8 mouse cellular contexts compared by ENCODE assay signal in the genomic region with DNA sequence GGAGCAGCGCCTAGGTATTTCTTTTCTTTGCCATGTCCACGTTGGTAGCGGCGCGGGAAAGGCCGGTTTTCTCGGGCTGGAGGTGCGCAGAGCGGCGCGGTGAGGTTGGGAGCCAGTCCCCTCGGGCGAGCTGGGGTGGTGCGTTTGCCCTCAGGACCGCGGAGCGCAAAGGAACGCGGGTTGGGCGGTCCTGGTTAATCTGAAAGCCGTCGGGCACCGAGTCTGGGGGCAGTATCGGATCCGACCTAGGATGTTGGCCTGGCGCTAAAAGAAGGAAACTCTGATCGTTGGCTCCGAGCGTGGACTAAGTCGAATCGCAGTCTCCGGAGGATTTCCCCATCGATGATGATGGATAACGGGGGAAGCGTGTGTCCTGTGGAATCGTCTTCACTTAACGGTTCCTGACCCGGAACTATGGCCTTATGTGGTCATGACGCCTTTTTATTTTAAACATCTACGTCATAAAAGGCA. TPM values are rescaled to one million over a fixed set of nuclear protein-coding genes. Genes with fewer than 3 reads are reported as not detected.
DNase-seq lines count a peak whose midpoint lies in the region; ATAC-seq and TF ChIP-seq lines count a peak whose summit lies in the region.
"Not testable (repeated sequence)": the region's sequence is repeated elsewhere in the genome, so short reads cannot be mapped to it uniquely, and the experiment has no call there.

No protein-coding gene starts in this region.

- H3K4me2 ChIP-seq in heart, embryonic 15.5 days = peak overlapping the region; percentile 58
- peak overlapping the region; percentile 62 for H3K4me2 ChIP-seq in liver, embryonic 12.5 days
- H3K4me2 ChIP-seq in midbrain, embryonic 13.5 days (replicated peaks) = peak overlapping the region; percentile 50
- peak overlapping the region; percentile 40; the same call in 1 of the 2 replicates for H3K4me2 ChIP-seq in stomach, embryonic 16.5 days (ENCODE audit: low read depth, low read length)

- peak overlapping the region; percentile 47; the same call in 1 of the 2 replicates for H3K27ac ChIP-seq in heart, embryonic 15.5 days
- H3K27ac ChIP-seq in kidney, adult 2 months (ENCODE audit: insufficient read depth, low read depth, low read length); liver, embryonic 12.5 days; stomach, embryonic 16.5 days (ENCODE audit: low read length): not testable (repeated sequence)
- peak overlapping the region; percentile 58; the same call in 1 of the 2 replicates for H3K27ac ChIP-seq in midbrain, embryonic 13.5 days

- H3K27me3 ChIP-seq in E14TG2a.4 (ENCODE audit: insufficient read depth, low read length); heart, embryonic 15.5 days; kidney, adult 2 months (replicated peaks; ENCODE audit: control insufficient read depth, insufficient read depth, low read length); liver, embryonic 12.5 days (replicated peaks); midbrain, embryonic 13.5 days; stomach, embryonic 16.5 days (ENCODE audit: control insufficient read depth, insufficient read depth, low read length): not testable (repeated sequence)

- peak overlapping the region; percentile 74 for H3K4me3 ChIP-seq in E14TG2a.4 (replicated peaks; ENCODE audit: low read length)
- peak overlapping the region; percentile 54 for H3K4me3 ChIP-seq in heart, embryonic 15.5 days
- peak overlapping the region; percentile 48 for H3K4me3 ChIP-seq in kidney, adult 2 months (ENCODE audit: insufficient read depth, low read depth, low read length)
- peak overlapping the region; percentile 51 for H3K4me3 ChIP-seq in liver, embryonic 12.5 days
- H3K4me3 ChIP-seq in midbrain, embryonic 13.5 days (replicated peaks) = peak overlapping the region; percentile 45
- peak overlapping the region; percentile 45 for H3K4me3 ChIP-seq in stomach, embryonic 16.5 days (replicated peaks; ENCODE audit: low read length)

- not testable (repeated sequence) for TF ChIP-seq POLR2A in kidney, adult 2 months (IDR thresholded peaks at IDR 0.05; ENCODE audit: low read depth, low read length)

- not testable (repeated sequence) for H3K9me3 ChIP-seq in E14TG2a.4 (ENCODE audit: low read length); heart, embryonic 15.5 days (replicated peaks); liver, embryonic 12.5 days (replicated peaks); midbrain, embryonic 13.5 days; stomach, embryonic 16.5 days (replicated peaks; ENCODE audit: control insufficient read depth, low read length)

- not testable (repeated sequence) for H3K4me1 ChIP-seq in E14TG2a.4 (replicated peaks; ENCODE audit: low read depth, low read length); heart, embryonic 15.5 days (replicated peaks); kidney, adult 2 months (ENCODE audit: control insufficient read depth, insufficient read depth, low read length); liver, embryonic 12.5 days; midbrain, embryonic 13.5 days (replicated peaks); stomach, embryonic 16.5 days (ENCODE audit: control insufficient read depth, insufficient read depth, low read length)

- ATAC-seq in erythroblast, adult 5-6 weeks (replicated peaks; ENCODE audit: low FRiP score, poor library complexity, severe bottlenecking) = peak; percentile 92
- ATAC-seq in heart, embryonic 15.5 days (replicated peaks; ENCODE audit: insufficient number of reproducible peaks, insufficient read depth, low FRiP score, low read depth) = peak; percentile 75
- peak; percentile 91 for ATAC-seq in liver, embryonic 12.5 days
- ATAC-seq in midbrain, embryonic 13.5 days = peak; percentile 89
- peak; percentile 88 for ATAC-seq in stomach, embryonic 16.5 days (ENCODE audit: insufficient read depth, low FRiP score)

- not testable (repeated sequence) for TF ChIP-seq CTCF in E14TG2a.4 (conservative IDR thresholded peaks at IDR 0.05; ENCODE audit: low read length); kidney, adult 2 months (conservative IDR thresholded peaks at IDR 0.05; ENCODE audit: insufficient read depth, insufficient read length, low read depth, low read length)

- peak overlapping the region; percentile 58 for H3K9ac ChIP-seq in heart, embryonic 15.5 days
- H3K9ac ChIP-seq in liver, embryonic 12.5 days = peak overlapping the region; percentile 50; the same call in 1 of the 2 replicates
- peak overlapping the region; percentile 53 for H3K9ac ChIP-seq in midbrain, embryonic 13.5 days (replicated peaks)
- peak overlapping the region; percentile 55; the same call in 1 of the 2 replicates for H3K9ac ChIP-seq in stomach, embryonic 16.5 days (ENCODE audit: low read length)

- H3K36me3 ChIP-seq in E14TG2a.4 (ENCODE audit: insufficient read depth, low read length); heart, embryonic 15.5 days; kidney, adult 2 months (ENCODE audit: control insufficient read depth, insufficient read depth, low read length); liver, embryonic 12.5 days; midbrain, embryonic 13.5 days; stomach, embryonic 16.5 days (ENCODE audit: control insufficient read depth, insufficient read depth, low read length): not testable (repeated sequence)

- peak; percentile 12 for DNase-seq in cerebellum, adult 11 months
- DNase-seq in kidney, adult 2 months = peak; percentile 12

- WGBS in heart, embryonic 15.5 days = 4% methylated on average over 27 of the region's 40 CpGs
- 5% methylated on average over 24 of the region's 40 CpGs for WGBS in kidney, adult 2 months
- WGBS in liver, embryonic 12.5 days (ENCODE audit: insufficient replicate concordance) = 11% methylated on average over 27 of the region's 40 CpGs
- WGBS in midbrain, embryonic 13.5 days = 11% methylated on average over 23 of the region's 40 CpGs
- WGBS in stomach, embryonic 16.5 days = 10% methylated on average over 20 of the region's 40 CpGs

RNA-seq across cellular contexts. Expression of gene Rbm12b1, which starts 0.6 kb away (rescaled TPM):
- total RNA-seq in erythroblast, adult 5-6 weeks (2015; ENCODE audit: low replicate concordance) = 0.77 TPM in 1 of 2 replicates, not detected in the other
- total RNA-seq in erythroblast, adult 5-6 weeks (2017; ENCODE audit: low replicate concordance) = 2.0 TPM in 1 of 2 replicates, not detected in the other
- polyA plus RNA-seq in heart, embryonic 15.5 days (2015; fragmentation: Nextera tagmentation; extraction: Ambion mirVana) = 4.9 and 5.7 TPM in 2 replicates
- 2.4 and 3.8 TPM in 2 replicates for polyA plus RNA-seq in kidney, adult 2 months (2012; rRNA removed)
- 2.6 and 2.7 TPM in 2 replicates for polyA plus RNA-seq in liver, embryonic 12.5 days (2016; fragmentation: Nextera tagmentation; extraction: Ambion mirVana)
- polyA plus RNA-seq in midbrain, embryonic 13.5 days (2015; fragmentation: Nextera tagmentation; extraction: Ambion mirVana) = 8.9 and 10.1 TPM in 2 replicates
- polyA plus RNA-seq in stomach, embryonic 16.5 days (2015; fragmentation: Nextera tagmentation; extraction: Ambion mirVana) = 5.3 and 6.7 TPM in 2 replicates

RNA-seq across cellular contexts. Expression of gene Fam92a, which starts 31.2 kb away (rescaled TPM):
- 4.4 and 26.5 TPM in 2 replicates for total RNA-seq in erythroblast, adult 5-6 weeks (2015; ENCODE audit: low replicate concordance)
- total RNA-seq in erythroblast, adult 5-6 weeks (2017; ENCODE audit: low replicate concordance) = 4.3 and 8.2 TPM in 2 replicates
- polyA plus RNA-seq in heart, embryonic 15.5 days (2015; fragmentation: Nextera tagmentation; extraction: Ambion mirVana) = 55.8 and 76.5 TPM in 2 replicates
- 8.3 and 8.5 TPM in 2 replicates for polyA plus RNA-seq in kidney, adult 2 months (2012; rRNA removed)
- polyA plus RNA-seq in liver, embryonic 12.5 days (2016; fragmentation: Nextera tagmentation; extraction: Ambion mirVana) = 26.9 and 29.6 TPM in 2 replicates
- 91.2 and 95.0 TPM in 2 replicates for polyA plus RNA-seq in midbrain, embryonic 13.5 days (2015; fragmentation: Nextera tagmentation; extraction: Ambion mirVana)
- 58.7 and 74.3 TPM in 2 replicates for polyA plus RNA-seq in stomach, embryonic 16.5 days (2015; fragmentation: Nextera tagmentation; extraction: Ambion mirVana)

RNA-seq across cellular contexts. Expression of gene Rbm12b2, which starts 51.4 kb away (rescaled TPM):
- total RNA-seq in erythroblast, adult 5-6 weeks (2015; ENCODE audit: low replicate concordance) = 5.8 and 9.0 TPM in 2 replicates
- 8.4 and 13.9 TPM in 2 replicates for total RNA-seq in erythroblast, adult 5-6 weeks (2017; ENCODE audit: low replicate concordance)
- 6.7 TPM in 2 replicates for polyA plus RNA-seq in heart, embryonic 15.5 days (2015; fragmentation: Nextera tagmentation; extraction: Ambion mirVana)
- 1.3 and 1.9 TPM in 2 replicates for polyA plus RNA-seq in kidney, adult 2 months (2012; rRNA removed)
- polyA plus RNA-seq in liver, embryonic 12.5 days (2016; fragmentation: Nextera tagmentation; extraction: Ambion mirVana) = 5.6 and 5.9 TPM in 2 replicates
- polyA plus RNA-seq in midbrain, embryonic 13.5 days (2015; fragmentation: Nextera tagmentation; extraction: Ambion mirVana) = 20.4 TPM in 2 replicates
- 9.6 and 10.9 TPM in 2 replicates for polyA plus RNA-seq in stomach, embryonic 16.5 days (2015; fragmentation: Nextera tagmentation; extraction: Ambion mirVana)
